Mouse (Mus musculus): ENCODE data around the gene Mpzl3. TPM values are rescaled to one million over a fixed set of nuclear protein-coding genes. Genes with fewer than 3 reads are reported as not detected.

The Mpzl3 gene
- polyA plus RNA-seq (2016; fragmentation: Nextera tagmentation; extraction: Ambion mirVana): 2.2 and 3.7 TPM in 2 replicates

- under 1% methylated on average over 33 of the region's 33 CpGs for WGBS
- Histone ChIP-seq H3K4me3 (peak within 1 kb of the TSS; percentile 72), H3K4me1 (peaks cover 24% of the 10 kb centered on the region), H3K27ac (replicated peaks) (peak within 1 kb of the TSS; percentile 95), H3K9me3 (no peaks in the 10 kb centered on the region), H3K36me3 (replicated peaks) (no peaks in the 10 kb centered on the region), H3K27me3 (replicated peaks; ENCODE audit: low read depth, poor library complexity, severe bottlenecking) (peaks cover 27% of the 10 kb centered on the region)
- peak; percentile 93 for DNase-seq (ENCODE audit: low spot score)
These were observed at the start of gene Mpzl3 for GRCm38 (mm10) chr9:45055082-45055713. TSS of gene Mpzl3 (plus strand) at chr9:45055186.

- H3K4me3 ChIP-seq: no peak overlapping the region
- 78% methylated on average over 12 of the region's 12 CpGs for WGBS
- no peaks in the 10 kb centered on the region for H3K9me3 ChIP-seq
- 0 out of 2 replicates have a peak, but pooled peaks cover 5% of the 10 kb centered on the region for H3K27me3 ChIP-seq (replicated peaks; ENCODE audit: low read depth, poor library complexity, severe bottlenecking)
- H3K27ac ChIP-seq (replicated peaks): no peak overlapping the region
- no peaks in the 10 kb centered on the region for H3K36me3 ChIP-seq (replicated peaks)
- no peak for DNase-seq (ENCODE audit: low spot score)
- no peaks in the 10 kb centered on the region; the same call in 1 of the 2 replicates for H3K4me1 ChIP-seq
These were observed 47.6 kb upstream of the Mpzl3 start for GRCm38 (mm10) chr9:45007404-45007803.

DNA sequence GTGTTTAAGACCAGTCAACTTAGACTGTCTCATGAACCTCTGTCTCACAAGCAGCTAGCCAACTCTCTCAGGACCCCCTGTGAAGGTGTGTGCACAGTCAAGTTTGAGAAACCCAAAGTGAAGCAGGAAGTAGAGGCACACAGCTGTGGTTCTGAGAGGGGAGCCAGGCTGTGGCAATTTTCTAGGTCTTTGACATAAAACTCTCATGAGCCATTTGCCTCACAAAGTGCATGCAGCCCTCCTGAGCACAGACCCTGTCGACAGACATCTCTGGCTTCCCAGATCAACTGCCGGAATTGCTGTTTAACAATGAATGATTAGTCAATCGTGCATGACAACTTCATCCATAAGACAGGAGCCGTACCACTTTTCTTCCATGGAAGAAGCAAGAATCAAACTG lies 46.6 kb upstream of the Mpzl3 start:
- no peak for DNase-seq (ENCODE audit: low spot score)
- H3K27me3 ChIP-seq (replicated peaks; ENCODE audit: low read depth, poor library complexity, severe bottlenecking): 0 out of 2 replicates have a peak, but pooled peaks cover 5% of the 10 kb centered on the region
- H3K4me1 ChIP-seq: no peaks in the 10 kb centered on the region; the same call in 1 of the 2 replicates

DNA sequence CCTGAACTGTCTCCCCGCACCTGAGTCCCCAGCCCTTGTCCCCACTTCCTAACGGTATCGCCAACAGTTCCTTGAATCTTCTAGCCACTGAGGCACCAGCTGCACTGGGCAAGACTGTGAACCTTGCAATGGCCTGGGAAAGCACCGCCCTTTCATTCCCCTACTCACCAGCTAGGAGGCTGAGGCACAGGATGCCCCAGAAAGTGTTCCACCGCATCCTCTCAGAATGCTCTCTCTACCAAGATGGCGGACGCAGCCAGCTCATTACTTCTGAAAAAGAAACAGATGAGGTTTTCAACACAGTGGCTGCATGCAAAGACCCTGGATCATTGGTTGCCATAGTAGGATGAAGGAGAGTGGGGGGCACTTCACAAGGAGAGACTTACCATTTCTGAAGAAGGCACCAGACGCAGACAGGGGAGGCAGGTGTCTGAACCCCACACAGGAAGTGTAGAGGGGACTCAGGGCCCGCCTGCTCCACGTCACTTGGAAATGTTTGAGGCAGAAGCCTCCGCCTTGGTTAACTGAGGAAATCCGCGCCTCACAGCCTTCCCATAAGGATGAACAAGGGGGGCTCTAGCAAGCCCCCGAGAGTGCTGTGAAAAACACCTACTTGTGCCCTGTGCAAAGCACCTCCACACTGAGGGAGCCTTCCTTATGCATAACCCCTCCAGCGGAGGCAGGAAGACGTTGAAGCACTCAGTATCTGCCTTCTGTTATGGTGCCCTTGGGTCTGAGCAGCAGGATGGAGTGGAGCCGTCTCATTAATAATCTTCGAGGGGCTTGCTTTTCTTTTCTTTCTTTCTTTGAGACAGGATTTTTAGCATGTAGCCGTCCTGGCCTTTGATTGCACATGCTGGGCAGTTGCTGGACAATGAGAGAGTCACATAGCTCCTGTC lies 45.6 kb upstream of the Mpzl3 start, which contains the start of gene Cd3e:
Gene Cd3e, minus strand, starts transcription at position 448 of the 899 bp plus-strand sequence.
- Histone ChIP-seq H3K36me3 (replicated peaks) (no peaks in the 10 kb centered on the region), H3K4me1 (no peaks in the 10 kb centered on the region; the same call in 1 of the 2 replicates), H3K4me3 (no peak within 1 kb of the TSS), H3K9me3 (no peaks in the 10 kb centered on the region), H3K27ac (replicated peaks) (no peak within 1 kb of the TSS), H3K27me3 (replicated peaks; ENCODE audit: low read depth, poor library complexity, severe bottlenecking) (0 out of 2 replicates have a peak, but pooled peaks cover 5% of the 10 kb centered on the region)
- WGBS: 86% methylated on average over 19 of the region's 19 CpGs
- DNase-seq (ENCODE audit: low spot score): no peak

More for the DNA sequence above, 46.6 kb upstream of the Mpzl3 start:
- H3K4me3 ChIP-seq: no peak overlapping the region
- H3K27ac ChIP-seq (replicated peaks): no peak overlapping the region
- no peaks in the 10 kb centered on the region for H3K9me3 ChIP-seq
- 85% methylated on average over 4 of the region's 4 CpGs for WGBS
- H3K36me3 ChIP-seq (replicated peaks): no peaks in the 10 kb centered on the region

GRCm38 (mm10) chr9:45010461-45010860 lies 44.5 kb upstream of the Mpzl3 start:
- Histone ChIP-seq H3K4me3 (no peak overlapping the region), H3K4me1 (no peaks in the 10 kb centered on the region; the same call in 1 of the 2 replicates), H3K36me3 (replicated peaks) (no peaks in the 10 kb centered on the region), H3K27me3 (replicated peaks; ENCODE audit: low read depth, poor library complexity, severe bottlenecking) (0 out of 2 replicates have a peak, but pooled peaks cover 5% of the 10 kb centered on the region), H3K9me3 (no peaks in the 10 kb centered on the region), H3K27ac (replicated peaks) (no peak overlapping the region)
- DNase-seq (ENCODE audit: low spot score): no peak
- 74% methylated on average over 4 of the region's 4 CpGs for WGBS

DNA sequence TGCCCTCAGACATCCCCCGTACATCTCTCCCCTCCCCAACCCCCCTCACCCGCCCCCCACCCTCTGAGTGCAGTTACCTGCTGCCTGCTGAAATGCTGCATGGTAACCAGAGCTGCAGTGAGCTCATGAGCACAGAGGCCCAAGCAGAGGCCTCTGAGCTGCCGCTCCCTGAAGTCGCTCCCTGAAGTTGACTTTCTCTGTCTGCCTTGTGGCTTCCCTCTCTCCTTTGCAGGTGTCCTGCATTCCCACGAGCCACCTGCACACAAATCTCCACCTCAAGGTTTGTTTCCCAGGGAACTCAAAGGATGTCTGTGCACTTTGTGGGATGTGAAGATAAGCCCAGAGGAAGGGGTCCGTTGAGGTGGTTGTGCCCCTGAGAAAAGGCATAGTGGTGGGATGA lies 43.7 kb upstream of the Mpzl3 start:
- Histone ChIP-seq H3K9me3 (no peaks in the 10 kb centered on the region), H3K27me3 (replicated peaks; ENCODE audit: low read depth, poor library complexity, severe bottlenecking) (0 out of 2 replicates have a peak, but pooled peaks cover 5% of the 10 kb centered on the region), H3K36me3 (replicated peaks) (no peaks in the 10 kb centered on the region), H3K4me3 (no peak overlapping the region), H3K27ac (replicated peaks) (no peak overlapping the region), H3K4me1 (no peaks in the 10 kb centered on the region; the same call in 1 of the 2 replicates)
- WGBS: 48% methylated on average over 6 of the region's 6 CpGs
- no peak for DNase-seq (ENCODE audit: low spot score)

- WGBS: 36% methylated on average over 2 of the region's 2 CpGs
- DNase-seq (ENCODE audit: low spot score): no peak
These were observed 40.1 kb upstream of the Mpzl3 start for GRCm38 (mm10) chr9:45014879-45015278.

DNA sequence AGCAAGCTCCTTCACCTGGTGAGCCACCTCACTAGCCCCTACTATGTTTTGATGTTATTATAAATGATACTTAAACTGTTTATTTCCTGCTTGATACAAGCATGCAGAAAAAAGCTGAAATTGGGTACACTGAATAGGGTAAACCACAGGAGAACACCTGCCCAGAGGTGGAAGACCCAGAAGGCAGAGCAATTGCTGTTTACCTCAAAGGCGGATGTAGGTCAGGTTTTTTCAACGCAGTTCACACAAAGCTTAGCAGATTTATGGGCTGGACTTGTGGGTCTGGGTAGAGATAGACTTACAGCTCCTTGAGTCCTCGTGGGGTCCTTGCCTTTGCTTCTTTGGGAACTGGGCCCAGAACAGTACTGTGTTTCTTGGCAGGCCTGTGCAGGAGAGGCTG lies 39.1 kb upstream of the Mpzl3 start:
- 77% methylated on average over 3 of the region's 3 CpGs for WGBS

More at GRCm38 (mm10) chr9:45014879-45015278, 40.1 kb upstream of the Mpzl3 start:
- Histone ChIP-seq H3K27ac (replicated peaks) (no peak overlapping the region), H3K4me1 (no peaks in the 10 kb centered on the region; the same call in 1 of the 2 replicates), H3K4me3 (no peak overlapping the region), H3K27me3 (replicated peaks; ENCODE audit: low read depth, poor library complexity, severe bottlenecking) (0 out of 2 replicates have a peak, but pooled peaks cover 5% of the 10 kb centered on the region), H3K36me3 (replicated peaks) (no peaks in the 10 kb centered on the region), H3K9me3 (no peaks in the 10 kb centered on the region)

DNA sequence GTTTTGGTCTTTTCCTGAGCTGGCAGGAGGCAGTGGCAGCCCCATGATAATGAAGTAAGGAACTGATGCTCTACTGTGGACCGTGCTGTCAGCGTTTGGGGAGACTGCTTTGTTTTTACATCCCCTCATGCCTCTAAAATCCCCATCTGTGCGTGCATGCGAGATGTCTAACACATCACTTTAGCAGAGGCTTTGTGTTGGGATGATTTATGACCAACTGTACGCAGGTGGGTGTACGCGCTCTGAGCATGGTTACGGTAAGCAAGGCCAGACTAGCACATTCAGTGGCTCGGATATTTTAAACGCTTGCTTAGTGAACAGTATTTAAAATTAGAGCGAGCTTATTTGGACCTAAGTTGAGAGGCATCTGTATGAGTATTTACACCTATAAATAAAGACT lies 37.0 kb upstream of the Mpzl3 start:
- H3K9me3 ChIP-seq: no peaks in the 10 kb centered on the region
- 91% methylated on average over 11 of the region's 11 CpGs for WGBS

More for the DNA sequence above, 39.1 kb upstream of the Mpzl3 start:
- H3K36me3 ChIP-seq (replicated peaks): no peaks in the 10 kb centered on the region
- 0 out of 2 replicates have a peak, but pooled peaks cover 3% of the 10 kb centered on the region for H3K27me3 ChIP-seq (replicated peaks; ENCODE audit: low read depth, poor library complexity, severe bottlenecking)
- DNase-seq (ENCODE audit: low spot score): no peak
- H3K4me1 ChIP-seq: no peaks in the 10 kb centered on the region; the same call in 1 of the 2 replicates
- H3K4me3 ChIP-seq: no peak overlapping the region
- no peak overlapping the region for H3K27ac ChIP-seq (replicated peaks)
- no peaks in the 10 kb centered on the region for H3K9me3 ChIP-seq

GRCm38 (mm10) chr9:45022800-45023199 lies 32.2 kb upstream of the Mpzl3 start:
- Histone ChIP-seq H3K36me3 (replicated peaks) (no peaks in the 10 kb centered on the region), H3K27me3 (replicated peaks; ENCODE audit: low read depth, poor library complexity, severe bottlenecking) (0 out of 2 replicates have a peak, but pooled peaks cover 2% of the 10 kb centered on the region), H3K27ac (replicated peaks) (no peak overlapping the region), H3K9me3 (no peaks in the 10 kb centered on the region), H3K4me1 (no peaks in the 10 kb centered on the region), H3K4me3 (no peak overlapping the region)
- WGBS: 10% methylated on average over 3 of the region's 3 CpGs
- DNase-seq (ENCODE audit: low spot score): peak; percentile 65

More for the DNA sequence above, 37.0 kb upstream of the Mpzl3 start:
- H3K4me1 ChIP-seq: no peaks in the 10 kb centered on the region
- DNase-seq (ENCODE audit: low spot score): no peak
- no peak overlapping the region for H3K27ac ChIP-seq (replicated peaks)
- H3K27me3 ChIP-seq (replicated peaks; ENCODE audit: low read depth, poor library complexity, severe bottlenecking): no peaks in the 10 kb centered on the region
- H3K4me3 ChIP-seq: no peak overlapping the region
- H3K36me3 ChIP-seq (replicated peaks): no peaks in the 10 kb centered on the region

DNA sequence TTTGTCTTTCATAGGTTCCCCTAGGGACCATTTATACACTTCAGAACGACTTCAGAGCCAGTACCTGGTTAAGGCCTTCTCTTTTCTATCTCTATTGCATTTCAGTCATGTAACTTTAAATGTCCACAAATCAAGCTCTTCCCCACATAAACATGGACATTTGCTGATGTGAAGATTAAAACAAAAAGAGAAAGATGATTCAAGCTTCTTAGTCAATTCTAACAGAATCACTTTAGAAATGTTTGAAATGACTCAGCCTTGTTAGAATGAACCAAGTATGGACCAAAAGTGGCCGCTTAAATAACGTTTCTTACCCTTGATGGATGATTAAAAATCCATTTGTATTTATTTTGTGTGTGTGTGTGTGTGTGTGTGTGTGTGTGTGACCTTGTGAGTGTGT lies 31.3 kb upstream of the Mpzl3 start:
- Histone ChIP-seq H3K4me3 (no peak overlapping the region), H3K9me3 (no peaks in the 10 kb centered on the region), H3K27me3 (replicated peaks; ENCODE audit: low read depth, poor library complexity, severe bottlenecking) (0 out of 2 replicates have a peak, but pooled peaks cover 4% of the 10 kb centered on the region), H3K36me3 (replicated peaks) (no peaks in the 10 kb centered on the region), H3K27ac (replicated peaks) (no peak overlapping the region), H3K4me1 (no peaks in the 10 kb centered on the region)
- DNase-seq (ENCODE audit: low spot score): no peak
- WGBS: 60% methylated on average over 3 of the region's 3 CpGs

- Histone ChIP-seq H3K27me3 (replicated peaks; ENCODE audit: low read depth, poor library complexity, severe bottlenecking) (peaks cover 8% of the 10 kb centered on the region), H3K36me3 (replicated peaks) (no peaks in the 10 kb centered on the region), H3K4me1 (no peaks in the 10 kb centered on the region), H3K9me3 (no peaks in the 10 kb centered on the region), H3K27ac (replicated peaks) (no peak overlapping the region), H3K4me3 (no peak overlapping the region)
- no peak for DNase-seq (ENCODE audit: low spot score)
- 78% methylated on average over 2 of the region's 2 CpGs for WGBS
These were observed 30.8 kb upstream of the Mpzl3 start for GRCm38 (mm10) chr9:45024187-45024586.
